Mouse (Mus musculus): ENCODE measurements at regions not wholly inside any gene's neighbourhood (a gene's known extent, or its start where the extent isn't known, plus 50 kb on each side); places are given as distances from the start of the nearest gene placed in this dataset.
"Not testable (repeated sequence)": the region's sequence is repeated elsewhere in the genome, so short reads cannot be mapped to it uniquely, and the experiment has no call there.

DNA sequence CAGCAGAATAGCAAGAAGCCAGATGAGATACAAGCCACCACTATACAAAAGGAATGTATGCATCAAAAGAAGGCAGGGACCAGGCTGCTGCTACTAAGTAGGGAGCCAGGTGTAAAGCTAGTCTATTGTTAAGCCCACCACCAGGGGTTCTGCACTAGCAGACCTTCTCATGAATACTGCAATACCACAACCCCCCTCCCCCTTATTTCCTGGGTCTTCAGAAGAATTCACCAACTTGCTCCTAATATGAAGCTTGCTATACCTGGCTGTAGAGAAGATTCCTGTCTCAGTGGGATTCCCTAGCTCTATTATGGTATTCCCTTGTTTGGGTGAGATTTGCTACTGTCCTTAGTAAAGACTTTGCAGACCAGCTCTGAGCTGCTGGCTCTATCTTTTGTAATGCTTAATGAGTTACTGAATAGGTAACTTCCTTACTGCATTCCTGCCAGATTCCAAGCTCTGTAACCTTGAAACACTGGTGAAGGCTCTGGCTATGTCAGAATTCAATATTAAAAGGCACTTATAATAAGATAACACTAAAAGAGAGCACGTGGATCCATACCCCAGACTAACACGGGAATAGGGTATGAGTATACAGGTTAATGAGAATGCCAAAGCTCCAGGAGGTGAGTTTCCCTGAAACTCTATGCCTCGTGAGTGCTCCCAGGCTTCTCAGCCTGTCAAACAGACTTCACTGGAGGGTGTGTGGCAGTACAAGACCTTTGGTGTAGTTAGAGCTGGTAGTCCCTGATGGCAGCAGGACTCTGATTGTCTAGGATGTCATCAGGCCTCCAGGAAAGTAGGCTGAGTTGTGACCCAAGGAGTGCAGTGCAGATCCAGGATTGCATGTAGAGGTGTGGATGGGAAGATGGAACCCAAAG, 455.5 kb downstream of the Plxdc2 start:
- DNase-seq (ENCODE audit: low spot score in 2 of 2): not testable (repeated sequence)

DNA sequence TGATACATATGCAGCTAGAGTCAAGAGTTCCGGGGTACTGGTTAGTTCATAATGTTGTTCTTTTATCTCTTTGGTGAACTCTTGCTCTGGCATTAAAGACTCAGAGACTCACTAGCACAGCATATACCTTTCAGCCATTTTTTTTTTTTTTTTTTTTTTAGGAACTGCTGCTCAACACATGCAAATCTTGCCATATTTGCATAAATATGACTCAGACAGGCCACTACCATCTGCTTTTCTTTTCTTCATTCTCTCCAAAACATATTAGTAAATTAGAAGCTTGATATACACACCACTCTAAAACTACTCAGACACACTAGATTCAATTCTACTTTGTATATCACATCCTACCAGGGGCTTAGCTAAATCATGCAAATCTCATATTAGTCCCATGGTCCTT, 464.3 kb downstream of the Plxdc2 start:
- DNase-seq (ENCODE audit: low spot score in 2 of 2): peak; percentile 4 to 6

DNA sequence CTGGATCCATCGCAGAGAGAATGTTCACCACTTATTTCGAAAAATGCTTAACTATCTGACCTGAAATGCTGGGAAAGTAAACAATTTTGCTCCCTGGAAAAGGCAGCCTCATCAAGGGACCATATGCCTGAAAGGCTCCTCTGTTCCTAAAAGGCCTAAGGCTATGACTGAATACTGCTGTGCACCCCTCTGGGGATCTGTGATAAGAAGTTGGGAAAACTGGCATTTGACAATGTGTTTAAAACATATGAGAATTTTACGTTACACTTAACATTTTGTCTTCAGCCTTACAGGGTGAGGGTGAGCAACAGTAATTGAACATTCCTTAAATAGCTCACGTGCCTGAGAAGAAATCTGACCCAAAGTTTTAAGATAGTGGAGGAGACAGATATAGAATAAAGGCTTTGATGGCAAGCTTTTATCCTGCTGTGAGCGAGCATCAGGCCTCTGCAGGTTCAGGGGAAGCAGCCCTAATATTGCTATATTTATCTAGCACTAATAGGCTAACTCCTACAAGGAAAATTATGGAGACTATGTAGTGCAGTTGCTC, 468.7 kb downstream of the Plxdc2 start:
- no peak for DNase-seq (ENCODE audit: low spot score in 2 of 2)

DNA sequence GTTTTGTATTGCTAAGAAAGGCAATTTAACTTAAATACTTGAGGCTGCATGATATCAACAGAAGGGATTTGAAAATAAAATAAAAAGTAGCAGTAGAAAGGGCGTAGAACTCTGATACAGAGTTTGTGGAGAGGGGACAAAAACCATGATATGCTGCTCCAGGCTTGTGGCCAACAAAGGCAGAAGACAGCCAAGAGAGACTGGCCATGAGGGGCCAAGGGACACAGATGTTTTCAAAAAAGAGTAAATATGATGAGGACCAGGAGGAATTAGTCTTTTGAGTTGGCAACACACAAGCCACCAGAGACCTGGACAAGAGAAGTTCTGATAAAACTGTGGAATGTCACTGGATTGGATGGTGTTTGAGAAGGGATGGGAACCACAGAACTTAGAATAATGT, 471.2 kb downstream of the Plxdc2 start:
- no peak for DNase-seq (ENCODE audit: low spot score in 2 of 2)

DNA sequence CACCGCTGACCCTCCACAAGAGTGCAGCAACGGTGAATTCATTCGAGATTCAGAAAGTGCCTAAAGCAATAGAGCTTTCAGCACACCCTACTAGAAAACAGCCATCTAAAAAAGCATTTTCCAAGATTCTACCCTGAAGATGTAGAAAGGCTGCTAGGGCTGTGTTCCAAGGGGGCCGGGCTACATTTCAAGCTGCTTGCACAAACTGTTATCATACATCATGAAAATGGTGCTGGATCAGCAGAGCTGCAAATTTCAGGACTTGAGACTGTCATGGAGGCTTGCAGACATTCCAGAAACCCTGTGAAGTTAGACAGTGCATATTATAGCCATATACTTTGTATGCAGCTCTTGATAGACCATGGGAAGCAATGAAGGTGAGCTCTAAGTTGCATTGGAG, 479.9 kb downstream of the Plxdc2 start:
- DNase-seq (ENCODE audit: low spot score in 2 of 2): no peak

DNA sequence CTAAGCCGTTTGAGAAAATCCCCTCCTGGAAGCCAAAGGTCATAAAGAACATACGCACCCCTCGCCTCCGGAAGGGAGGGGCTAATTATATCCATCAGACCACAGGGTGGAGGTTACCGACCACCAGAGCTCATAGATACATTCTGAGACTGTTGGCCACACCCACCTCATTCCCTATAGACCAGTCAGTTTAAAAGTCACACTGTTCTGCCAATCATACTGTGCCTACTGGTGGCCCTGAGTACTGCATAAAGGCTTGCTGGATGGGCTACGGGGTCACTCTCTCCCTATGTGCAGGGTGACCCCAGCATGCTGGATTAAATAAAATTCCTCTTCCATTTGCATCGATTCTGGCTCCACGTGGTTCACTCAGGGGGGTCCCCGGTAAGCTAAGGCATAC, 482.6 kb downstream of the Plxdc2 start:
- DNase-seq (ENCODE audit: low spot score in 2 of 2): no peak

DNA sequence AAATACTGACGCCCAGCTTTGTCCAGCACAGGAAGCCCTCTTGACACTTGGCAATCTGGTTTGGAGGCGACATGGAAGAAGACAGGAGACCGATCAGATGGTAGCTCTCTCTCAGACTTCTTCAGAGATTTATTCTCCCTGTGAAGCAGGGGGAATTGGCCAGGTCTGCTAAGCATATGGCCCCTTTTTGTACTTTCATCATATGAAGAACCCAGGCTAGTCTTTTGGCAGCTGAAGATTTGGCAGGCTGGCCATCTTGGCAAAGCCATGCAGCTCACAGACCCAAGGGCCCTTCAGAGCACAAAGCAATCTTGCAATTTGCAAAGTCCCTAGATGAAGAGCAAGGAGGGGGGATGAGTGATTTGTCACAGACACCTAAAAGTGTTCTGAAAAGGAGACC, 493.8 kb downstream of the Plxdc2 start:
- DNase-seq (ENCODE audit: low spot score in 2 of 2): no peak

DNA sequence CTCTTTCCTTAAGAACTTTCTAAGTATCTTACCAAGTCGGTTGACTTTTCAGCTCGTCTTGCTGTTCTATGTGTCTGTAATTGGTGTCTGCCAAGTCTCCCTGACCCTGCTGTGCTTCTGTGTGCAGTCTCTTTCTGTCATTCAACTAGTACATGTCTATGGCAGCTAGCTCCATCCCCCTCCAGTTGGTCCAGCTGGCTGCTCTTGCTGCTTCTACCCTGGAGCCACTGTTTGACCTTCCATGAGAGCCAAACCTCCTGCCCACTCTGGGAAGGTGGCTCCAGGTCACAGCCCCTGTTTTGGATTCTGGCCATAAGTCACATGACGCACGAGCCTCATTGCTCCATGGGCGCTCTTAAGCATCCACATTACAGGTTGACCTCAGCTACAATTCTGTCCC, 504.0 kb downstream of the Plxdc2 start:
- no peak for DNase-seq (ENCODE audit: low spot score in 2 of 2)

DNA sequence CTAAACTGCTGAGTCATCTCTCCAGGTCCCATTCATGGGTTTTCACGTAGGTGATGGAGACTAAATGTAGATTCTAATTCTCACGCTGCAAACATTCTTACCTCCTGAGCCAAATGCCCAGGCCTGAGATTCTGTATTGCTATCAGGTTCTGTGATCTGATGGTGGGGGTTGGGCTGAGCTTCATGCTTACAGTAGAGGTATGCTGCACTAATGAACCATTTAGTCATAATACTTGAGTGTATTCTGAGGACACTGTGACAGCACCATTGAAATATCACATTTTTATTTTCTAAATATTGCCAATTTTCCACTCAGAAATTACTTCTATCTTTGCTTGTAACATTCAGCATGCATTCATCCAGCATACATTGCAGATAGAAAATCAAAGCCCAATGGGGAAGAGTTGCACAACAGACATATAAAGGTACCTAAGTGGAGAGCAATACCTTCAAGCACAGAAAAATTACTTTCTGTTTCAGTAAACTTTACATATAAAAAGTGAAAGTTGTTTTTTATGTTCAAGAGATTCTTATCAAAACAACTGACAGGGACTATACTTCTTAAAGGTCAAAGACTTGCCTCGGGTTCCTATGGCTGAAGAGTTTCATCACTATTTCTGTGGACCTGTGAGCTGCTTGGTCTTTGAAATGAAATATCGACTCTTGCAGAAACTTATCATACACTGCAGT, 510.2 kb downstream of the Plxdc2 start:
- no peak for DNase-seq (ENCODE audit: low spot score in 2 of 2)

DNA sequence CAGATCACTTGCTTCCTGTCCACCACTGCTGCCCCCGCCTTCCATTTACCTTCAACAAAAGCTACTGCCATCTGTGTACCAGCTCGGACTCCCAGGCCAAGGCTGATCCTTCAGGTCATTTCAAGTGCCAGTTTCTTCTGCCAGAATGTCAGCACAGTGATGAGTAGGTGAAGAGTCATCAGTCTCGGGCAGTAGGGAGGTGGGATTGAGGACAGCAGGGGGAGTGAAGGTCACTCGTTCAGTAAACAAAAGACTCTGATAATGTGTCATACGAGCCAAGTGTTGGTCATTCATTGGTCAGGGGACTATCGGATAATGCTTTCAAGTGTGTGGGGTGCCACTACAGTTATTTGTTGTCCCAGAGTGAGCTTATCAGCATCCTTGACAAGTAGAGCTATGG, 536.3 kb downstream of the Plxdc2 start:
- not testable (repeated sequence) for DNase-seq (ENCODE audit: low spot score in 2 of 2)

DNA sequence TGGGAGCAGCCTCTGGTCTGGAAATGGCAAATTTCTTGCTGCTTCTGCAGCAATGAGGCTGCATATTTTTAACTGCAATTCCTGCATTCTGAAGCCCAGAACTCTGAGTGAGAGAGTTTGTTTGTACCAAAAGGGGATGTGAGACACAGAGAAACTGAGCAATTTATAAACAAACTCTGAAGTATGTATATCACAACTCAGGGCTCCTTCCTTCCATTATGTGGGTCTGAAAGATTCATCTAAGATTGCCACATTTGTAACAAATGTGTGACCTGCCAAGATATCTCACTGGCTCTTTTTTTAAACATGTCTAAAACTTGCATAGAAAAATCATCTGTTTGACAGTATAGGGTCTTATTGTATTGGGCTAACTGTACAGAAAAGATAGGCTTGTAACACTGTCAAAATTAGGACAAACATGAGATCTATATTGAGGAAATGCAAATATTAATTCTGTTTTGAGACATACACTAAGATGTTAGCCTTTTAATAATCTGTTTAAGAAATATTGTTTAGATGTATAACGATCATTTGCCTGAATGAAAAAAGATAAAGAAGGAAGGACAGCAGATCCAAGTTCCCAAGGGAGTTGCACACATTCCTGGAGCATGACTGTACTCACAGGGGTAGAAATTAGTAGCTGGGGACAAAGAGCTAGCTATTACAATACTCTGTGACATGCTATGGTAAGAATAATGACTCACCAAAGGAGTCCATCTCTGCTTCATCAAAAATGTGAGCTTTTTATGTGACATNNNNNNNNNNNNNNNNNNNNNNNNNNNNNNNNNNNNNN, 553.3 kb downstream of the Plxdc2 start:
- no peak for DNase-seq (ENCODE audit: low spot score in 2 of 2)

DNA sequence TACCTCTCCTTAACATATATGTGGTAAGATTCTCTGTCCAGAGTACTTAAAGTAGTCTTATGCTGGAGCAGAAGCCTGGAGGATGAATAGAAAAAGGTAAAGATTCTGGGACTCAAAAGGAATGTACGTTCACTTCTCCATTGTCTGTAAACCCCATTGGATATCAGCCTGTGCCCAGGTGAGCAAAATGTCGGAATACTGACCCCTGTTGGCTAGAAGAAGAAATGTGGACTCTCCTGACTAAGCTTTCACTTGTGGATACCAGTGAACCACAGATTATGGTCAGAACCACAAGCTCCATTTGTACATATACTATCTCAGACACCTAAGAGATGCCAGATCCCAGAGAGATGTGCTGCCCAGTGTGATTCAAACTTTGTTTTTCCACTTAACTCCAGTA, 558.5 kb downstream of the Plxdc2 start:
- no peak for DNase-seq (ENCODE audit: low spot score in 2 of 2)

DNA sequence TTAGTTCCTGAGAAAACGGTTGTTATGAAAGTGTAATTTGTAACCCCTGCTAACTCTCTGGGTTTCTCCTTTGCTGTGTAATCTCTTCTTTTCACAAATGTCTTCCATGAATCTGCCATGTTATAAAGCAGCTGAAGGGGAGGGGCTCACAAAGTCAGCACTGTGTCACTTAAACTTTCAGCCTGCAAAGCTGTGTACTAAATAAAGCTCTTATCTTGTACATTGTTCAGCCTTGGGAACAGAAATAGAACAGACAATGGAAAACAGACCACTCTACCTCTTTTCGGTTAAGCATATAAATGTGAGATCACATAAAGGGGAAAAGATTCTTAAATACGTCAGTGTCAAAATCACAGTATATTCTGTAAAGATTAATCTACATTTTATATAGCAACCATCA, 573.9 kb downstream of the Plxdc2 start:
- no peak for DNase-seq (ENCODE audit: low spot score in 2 of 2)

DNA sequence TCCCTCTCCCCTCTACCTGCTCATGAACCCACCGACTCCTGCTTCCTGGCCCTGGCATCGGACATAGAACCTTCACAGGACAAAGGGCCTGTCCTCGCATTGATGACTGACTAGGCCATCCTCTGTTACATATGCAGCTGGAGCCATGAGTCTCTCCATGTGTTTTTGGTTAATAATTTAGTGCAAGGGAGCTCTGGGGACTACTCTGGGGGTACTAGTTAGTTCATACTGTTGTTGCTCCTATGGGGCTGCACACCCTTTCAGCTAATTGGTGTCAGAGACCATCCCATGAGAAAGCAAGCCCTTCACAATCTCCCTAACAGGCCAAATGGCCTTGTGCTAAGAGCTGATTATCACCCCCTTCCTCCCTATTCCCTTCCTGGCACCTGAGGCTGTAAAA, 603.3 kb downstream of the Plxdc2 start:
- DNase-seq (ENCODE audit: low spot score in 2 of 2): no peak

DNA sequence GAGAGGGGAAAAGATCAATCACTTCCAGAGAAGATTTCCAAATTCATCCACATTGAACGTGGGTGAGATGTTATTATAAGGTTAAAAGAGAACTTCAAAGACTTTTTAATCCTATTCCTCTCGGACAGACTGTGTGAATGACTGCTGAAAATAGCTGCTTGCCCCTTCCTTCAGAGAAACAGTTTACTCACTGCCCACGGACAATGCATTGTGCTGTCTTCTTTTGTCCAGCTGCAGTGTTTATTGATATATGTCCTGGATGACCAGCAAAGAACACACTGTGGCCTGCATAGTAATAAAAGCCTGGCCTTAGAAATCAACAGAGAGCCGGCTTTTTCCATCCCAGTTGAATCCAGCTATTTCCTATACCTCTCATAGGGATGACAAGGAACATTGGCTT, 621.3 kb downstream of the Plxdc2 start:
- no peak for DNase-seq (ENCODE audit: low spot score in 2 of 2)

DNA sequence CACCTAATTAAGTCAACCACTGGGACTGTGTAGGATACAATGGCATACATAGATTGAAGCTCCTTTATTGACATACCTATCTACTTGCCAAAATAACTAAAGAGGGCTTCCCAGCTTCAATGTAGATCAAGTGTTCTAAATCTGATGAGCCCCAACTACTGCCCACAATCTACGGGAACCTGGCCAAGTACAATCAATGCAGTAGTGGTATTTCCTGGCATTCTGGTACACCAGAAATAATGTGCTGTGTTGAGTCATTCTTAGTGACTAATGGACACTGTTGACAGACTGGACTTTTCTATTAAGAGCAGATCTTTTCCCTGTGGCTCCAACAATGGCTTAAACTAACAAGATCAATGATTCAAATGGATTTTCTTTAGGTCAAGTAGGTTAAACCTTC, 626.7 kb downstream of the Plxdc2 start:
- no peak for DNase-seq (ENCODE audit: low spot score in 2 of 2)

DNA sequence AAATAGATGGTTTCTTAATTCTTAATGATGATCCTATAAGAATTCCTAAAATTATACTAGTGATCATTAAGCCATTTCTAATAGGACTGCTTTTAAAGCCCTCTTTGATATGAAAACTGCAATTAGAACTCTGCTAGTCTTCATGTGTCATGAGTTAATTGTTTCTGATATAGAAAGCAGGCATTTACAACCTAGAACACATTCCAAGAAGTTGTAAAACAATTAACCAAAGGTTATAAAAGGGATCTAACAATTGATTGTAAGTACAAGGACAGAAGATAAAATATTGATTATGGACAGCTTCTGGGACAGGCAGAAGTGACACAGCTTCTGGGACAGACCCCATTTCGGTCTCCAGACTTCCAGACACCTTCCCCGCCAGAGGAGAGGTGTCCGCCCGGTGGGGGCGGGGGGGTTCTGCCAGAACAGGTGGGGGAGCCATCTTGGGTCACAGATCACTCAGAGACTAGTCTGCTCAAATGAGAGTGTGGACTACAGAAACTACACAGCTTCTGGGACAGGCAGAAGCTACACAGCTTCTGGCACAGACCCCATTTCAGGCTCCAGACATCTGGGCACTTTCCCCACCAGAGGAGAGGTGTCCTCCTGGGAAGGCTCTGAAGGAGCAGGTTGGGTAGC, 627.6 kb downstream of the Plxdc2 start:
- no peak for DNase-seq (ENCODE audit: low spot score in 2 of 2)
